Mouse (Mus musculus): Measurements from ENCODE around the gene Dusp22. TPM values are rescaled to one million over a fixed set of nuclear protein-coding genes. Genes with fewer than 3 reads are reported as not detected.

Gene Dusp22
- polyA plus RNA-seq, 1 experiment from 2014 or later: 19.0 TPM

DNA sequence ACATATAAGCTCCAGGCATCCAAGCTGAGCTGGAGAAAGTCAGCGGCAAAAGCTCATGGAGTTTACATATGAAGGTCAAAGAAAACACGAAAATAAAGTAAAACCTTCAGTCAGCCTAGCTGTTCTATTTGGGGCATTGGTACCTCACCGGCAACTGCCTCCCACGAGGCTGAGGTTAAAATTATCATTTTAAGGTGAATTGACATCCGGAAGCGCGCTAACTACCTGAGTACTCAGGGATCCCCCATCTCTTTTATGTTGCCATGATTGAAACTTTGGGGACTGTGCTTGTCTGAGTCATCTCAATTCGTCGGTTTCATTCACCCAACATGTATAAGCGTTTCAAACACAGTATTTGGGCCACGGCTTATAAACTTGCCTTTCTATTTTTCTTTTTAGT lies 88.5 kb downstream of the Dusp22 start:
- Histone ChIP-seq H3K4me1 (replicated peaks; ENCODE audit: control insufficient read depth, insufficient read depth, low read length) (peaks cover 2% of the 10 kb centered on the region; the same call in 1 of the 2 replicates), H3K27ac (ENCODE audit: low read depth, low read length) (no peak overlapping the region), H3K4me3 (ENCODE audit: low read depth, low read length) (no peak overlapping the region), H3K27me3 (ENCODE audit: control insufficient read depth, insufficient read depth, low read length) (peaks cover 41% of the 10 kb centered on the region), H3K9me3 (ENCODE audit: control insufficient read depth, low read length) (no peaks in the 10 kb centered on the region), H3K9ac (ENCODE audit: low read depth, low read length) (no peak overlapping the region), H3K36me3 (ENCODE audit: control insufficient read depth, insufficient read depth, low read length) (no peaks in the 10 kb centered on the region), H3K4me2 (replicated peaks; ENCODE audit: low read depth, low read length) (no peak overlapping the region)
- ATAC-seq (ENCODE audit: low FRiP score): no peak
- DNase-seq (ENCODE audit: low spot score): no peak
- WGBS: 59% methylated on average over 11 of the region's 11 CpGs

DNA sequence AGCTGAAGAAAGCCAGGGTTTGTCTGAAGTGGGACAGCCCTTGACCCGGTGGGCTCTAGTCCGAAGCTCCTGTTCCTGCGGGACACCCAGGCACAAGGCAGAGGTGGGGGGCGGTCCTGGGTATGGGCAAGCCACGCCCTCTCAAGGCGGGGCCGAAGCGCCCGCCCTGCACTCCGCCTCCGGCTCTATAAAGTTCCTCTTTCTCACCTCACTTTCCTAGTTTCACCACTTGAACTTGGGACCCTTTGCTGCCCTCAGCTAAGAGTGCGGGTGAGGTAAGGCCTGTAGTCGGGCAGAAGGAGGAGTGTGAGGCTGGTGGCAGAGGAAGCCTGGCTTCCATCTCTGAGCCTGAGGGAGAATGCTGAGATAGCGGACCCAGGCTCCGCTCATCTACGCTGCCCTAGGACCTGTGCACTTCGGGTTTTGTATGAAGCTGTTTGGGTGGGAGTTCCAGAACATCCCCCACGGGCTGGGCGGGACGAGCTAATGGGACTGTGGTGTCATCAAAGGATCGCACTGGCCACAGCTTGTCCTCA lies 89.3 kb downstream of the Dusp22 start, which contains the start of gene Irf4:
Gene Irf4 (plus strand): TSS at position 206 of the 536 bp plus-strand sequence.
- peaks cover 41% of the 10 kb centered on the region for H3K27me3 ChIP-seq (ENCODE audit: control insufficient read depth, insufficient read depth, low read length)
- H3K9ac ChIP-seq (ENCODE audit: low read depth, low read length): no peak within 1 kb of the TSS; the same call in 1 of the 2 replicates

DNA sequence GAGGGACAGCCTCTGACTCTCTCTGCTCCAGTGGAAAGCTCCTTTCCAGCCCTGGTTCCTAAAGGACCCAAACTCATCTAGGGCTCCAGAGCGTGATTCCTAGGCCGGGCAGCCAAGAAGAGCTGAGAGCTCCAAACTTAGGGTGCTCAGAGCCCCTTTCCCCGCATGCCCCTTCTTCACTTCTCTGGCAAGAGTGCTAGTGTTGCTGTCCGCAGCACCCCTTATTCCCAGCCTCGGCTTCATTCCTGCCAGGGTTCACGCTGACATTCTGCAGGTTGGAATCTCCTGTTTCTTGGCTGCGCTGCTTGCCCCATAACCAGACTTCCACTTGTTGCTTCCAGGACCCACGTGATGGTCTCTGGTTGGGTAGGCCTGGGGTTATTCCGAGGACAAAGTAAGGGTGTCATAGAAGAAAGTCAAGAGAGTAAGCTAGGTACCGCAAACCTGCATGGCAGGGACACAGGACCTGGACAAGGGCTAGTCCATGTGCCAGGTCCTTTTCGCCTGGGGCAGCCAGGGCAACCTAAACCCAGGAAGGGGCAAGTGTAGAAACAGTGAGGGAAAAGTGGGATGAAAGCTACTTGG lies 89.8 kb downstream of the Dusp22 start:
- H3K9ac ChIP-seq (ENCODE audit: low read depth, low read length): no peak overlapping the region
- peaks cover 2% of the 10 kb centered on the region; the same call in 1 of the 2 replicates for H3K4me1 ChIP-seq (replicated peaks; ENCODE audit: control insufficient read depth, insufficient read depth, low read length)
- H3K4me3 ChIP-seq (ENCODE audit: low read depth, low read length): peak overlapping the region; percentile 30
- 4% methylated on average over 11 of the region's 11 CpGs for WGBS
- H3K9me3 ChIP-seq (ENCODE audit: control insufficient read depth, low read length): no peaks in the 10 kb centered on the region
- no peak overlapping the region for H3K27ac ChIP-seq (ENCODE audit: low read depth, low read length)
- DNase-seq (ENCODE audit: low spot score): peak; percentile 46
- H3K36me3 ChIP-seq (ENCODE audit: control insufficient read depth, insufficient read depth, low read length): no peaks in the 10 kb centered on the region
- no peak for ATAC-seq (ENCODE audit: low FRiP score)
- peak overlapping the region; percentile 67 for H3K4me2 ChIP-seq (replicated peaks; ENCODE audit: low read depth, low read length)
- H3K27me3 ChIP-seq (ENCODE audit: control insufficient read depth, insufficient read depth, low read length): peaks cover 41% of the 10 kb centered on the region

More for the DNA sequence above, 89.3 kb downstream of the Dusp22 start, which contains the start of gene Irf4:
- DNase-seq (ENCODE audit: low spot score) (peak; percentile 61), ATAC-seq (ENCODE audit: low FRiP score) (peak; percentile 83)
- peaks cover 2% of the 10 kb centered on the region; the same call in 1 of the 2 replicates for H3K4me1 ChIP-seq (replicated peaks; ENCODE audit: control insufficient read depth, insufficient read depth, low read length)
- H3K9me3 ChIP-seq (ENCODE audit: control insufficient read depth, low read length): no peaks in the 10 kb centered on the region
- no peak within 1 kb of the TSS for H3K27ac ChIP-seq (ENCODE audit: low read depth, low read length)
- H3K4me3 ChIP-seq (ENCODE audit: low read depth, low read length): peak within 1 kb of the TSS; percentile 30
- under 1% methylated on average over 20 of the region's 21 CpGs for WGBS
- H3K36me3 ChIP-seq (ENCODE audit: control insufficient read depth, insufficient read depth, low read length): no peaks in the 10 kb centered on the region
- H3K4me2 ChIP-seq (replicated peaks; ENCODE audit: low read depth, low read length): peak within 1 kb of the TSS; percentile 67

DNA sequence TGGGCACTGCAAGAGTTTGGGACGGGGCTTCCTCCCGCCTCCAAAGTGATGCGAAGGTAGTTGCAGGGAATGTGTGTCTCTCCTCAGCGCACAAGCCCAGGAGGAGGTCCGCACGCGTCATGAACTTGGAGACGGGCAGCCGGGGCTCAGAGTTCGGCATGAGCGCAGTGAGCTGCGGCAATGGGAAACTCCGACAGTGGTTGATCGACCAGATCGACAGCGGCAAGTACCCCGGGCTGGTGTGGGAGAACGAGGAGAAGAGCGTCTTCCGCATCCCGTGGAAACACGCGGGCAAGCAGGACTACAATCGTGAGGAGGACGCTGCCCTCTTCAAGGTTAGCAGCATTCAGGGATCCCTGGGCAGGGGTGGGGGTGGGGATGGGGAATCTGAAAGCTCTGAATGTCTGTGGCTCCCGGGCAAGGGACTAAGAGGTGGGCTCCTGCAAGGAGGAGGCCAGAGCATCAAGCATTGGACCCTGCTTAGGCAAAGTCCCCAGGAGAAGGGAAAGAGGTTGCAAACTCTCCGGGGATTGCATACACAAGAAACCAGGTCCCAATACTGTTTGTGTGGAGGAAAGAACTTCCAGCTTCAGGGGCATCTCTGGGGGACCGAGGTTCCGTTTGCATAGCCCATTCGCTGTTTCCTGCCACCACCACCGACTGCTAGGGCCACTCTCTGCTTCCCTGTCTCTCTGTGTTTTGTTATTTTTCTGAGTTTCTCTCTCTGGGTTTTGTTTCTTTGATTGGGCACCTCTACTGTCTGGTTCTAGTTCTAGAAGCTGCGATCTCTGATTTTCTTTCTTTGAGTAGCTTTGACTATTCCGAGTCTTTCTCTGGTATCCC lies 90.9 kb downstream of the Dusp22 start:
- WGBS: 3% methylated on average over 33 of the region's 33 CpGs
- ATAC-seq (ENCODE audit: low FRiP score): no peak

DNA sequence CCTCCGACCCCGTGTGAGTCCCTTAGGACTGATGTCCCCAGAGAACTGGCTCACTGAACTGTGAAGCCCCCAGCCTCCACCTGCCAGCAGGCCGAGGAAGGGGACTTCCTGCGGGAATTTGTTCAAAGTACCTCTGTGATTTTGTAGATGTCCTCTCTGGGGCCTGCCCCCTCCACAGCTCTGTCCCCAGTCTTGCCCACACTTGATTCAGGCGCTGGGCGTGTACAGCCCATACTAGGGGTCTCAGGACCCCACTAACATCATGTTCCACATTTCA lies 91.4 kb downstream of the Dusp22 start:
- no peak overlapping the region for H3K4me2 ChIP-seq (replicated peaks; ENCODE audit: low read depth, low read length)

More for the DNA sequence above, 90.9 kb downstream of the Dusp22 start:
- Histone ChIP-seq H3K9me3 (ENCODE audit: control insufficient read depth, low read length) (no peaks in the 10 kb centered on the region), H3K4me3 (ENCODE audit: low read depth, low read length) (peak overlapping the region; percentile 27), H3K27ac (ENCODE audit: low read depth, low read length) (no peak overlapping the region), H3K36me3 (ENCODE audit: control insufficient read depth, insufficient read depth, low read length) (no peaks in the 10 kb centered on the region), H3K4me1 (replicated peaks; ENCODE audit: control insufficient read depth, insufficient read depth, low read length) (peaks cover 2% of the 10 kb centered on the region; the same call in 1 of the 2 replicates), H3K9ac (ENCODE audit: low read depth, low read length) (no peak overlapping the region), H3K4me2 (replicated peaks; ENCODE audit: low read depth, low read length) (peak overlapping the region; percentile 42), H3K27me3 (ENCODE audit: control insufficient read depth, insufficient read depth, low read length) (peaks cover 41% of the 10 kb centered on the region)
- peak; percentile 56 for DNase-seq (ENCODE audit: low spot score)

DNA sequence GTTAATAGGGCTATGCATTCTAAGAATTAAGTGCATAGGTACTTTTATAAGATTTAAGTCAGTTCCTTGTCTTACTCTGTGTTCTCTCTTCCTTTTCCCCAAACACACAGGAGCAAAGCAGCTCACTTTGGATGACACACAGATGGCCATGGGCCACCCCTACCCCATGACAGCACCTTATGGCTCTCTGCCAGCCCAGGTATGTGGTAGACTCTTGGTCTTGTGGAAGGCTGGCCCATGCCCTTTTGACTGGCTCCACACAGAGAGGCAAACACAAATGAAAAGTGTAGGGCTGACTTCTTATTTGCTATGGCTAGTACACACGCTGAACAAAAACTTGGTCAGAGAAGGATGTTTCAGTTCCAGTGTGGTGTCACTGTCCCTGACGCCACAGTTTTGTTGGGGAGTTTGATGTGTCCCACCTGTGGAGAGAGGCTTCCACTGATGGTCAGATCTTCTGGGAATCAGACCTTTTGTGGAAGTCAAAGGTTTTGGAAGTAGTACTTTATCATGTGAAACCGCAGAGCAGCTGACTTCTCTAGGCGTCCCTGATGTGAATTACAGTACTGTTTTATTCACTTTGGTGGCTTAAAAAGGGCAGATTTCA lies 92.9 kb downstream of the Dusp22 start:
- peaks cover 2% of the 10 kb centered on the region; the same call in 1 of the 2 replicates for H3K4me1 ChIP-seq (replicated peaks; ENCODE audit: control insufficient read depth, insufficient read depth, low read length)
- H3K27me3 ChIP-seq (ENCODE audit: control insufficient read depth, insufficient read depth, low read length): peaks cover 41% of the 10 kb centered on the region
- H3K4me3 ChIP-seq (ENCODE audit: low read depth, low read length): no peak overlapping the region
- H3K9me3 ChIP-seq (ENCODE audit: control insufficient read depth, low read length): no peaks in the 10 kb centered on the region
- H3K36me3 ChIP-seq (ENCODE audit: control insufficient read depth, insufficient read depth, low read length): no peaks in the 10 kb centered on the region
- no peak overlapping the region for H3K9ac ChIP-seq (ENCODE audit: low read depth, low read length)
- ATAC-seq (ENCODE audit: low FRiP score) (no peak), DNase-seq (ENCODE audit: low spot score) (no peak)
- WGBS: 80% methylated on average over 4 of the region's 4 CpGs
- H3K4me2 ChIP-seq (replicated peaks; ENCODE audit: low read depth, low read length): no peak overlapping the region
- H3K27ac ChIP-seq (ENCODE audit: low read depth, low read length): no peak overlapping the region

More for the DNA sequence above, 91.4 kb downstream of the Dusp22 start:
- H3K27me3 ChIP-seq (ENCODE audit: control insufficient read depth, insufficient read depth, low read length): peaks cover 41% of the 10 kb centered on the region
- H3K4me1 ChIP-seq (replicated peaks; ENCODE audit: control insufficient read depth, insufficient read depth, low read length): peaks cover 2% of the 10 kb centered on the region; the same call in 1 of the 2 replicates
- whole genome bisulfite sequencing: 19% methylated on average over 6 of the region's 6 CpGs
- H3K4me3 ChIP-seq (ENCODE audit: low read depth, low read length): no peak overlapping the region
- ATAC-seq (ENCODE audit: low FRiP score) (no peak), DNase-seq (ENCODE audit: low spot score) (no peak)
- H3K9ac ChIP-seq (ENCODE audit: low read depth, low read length): no peak overlapping the region
- H3K36me3 ChIP-seq (ENCODE audit: control insufficient read depth, insufficient read depth, low read length): no peaks in the 10 kb centered on the region
- no peak overlapping the region for H3K27ac ChIP-seq (ENCODE audit: low read depth, low read length)
- H3K9me3 ChIP-seq (ENCODE audit: control insufficient read depth, low read length): no peaks in the 10 kb centered on the region

DNA sequence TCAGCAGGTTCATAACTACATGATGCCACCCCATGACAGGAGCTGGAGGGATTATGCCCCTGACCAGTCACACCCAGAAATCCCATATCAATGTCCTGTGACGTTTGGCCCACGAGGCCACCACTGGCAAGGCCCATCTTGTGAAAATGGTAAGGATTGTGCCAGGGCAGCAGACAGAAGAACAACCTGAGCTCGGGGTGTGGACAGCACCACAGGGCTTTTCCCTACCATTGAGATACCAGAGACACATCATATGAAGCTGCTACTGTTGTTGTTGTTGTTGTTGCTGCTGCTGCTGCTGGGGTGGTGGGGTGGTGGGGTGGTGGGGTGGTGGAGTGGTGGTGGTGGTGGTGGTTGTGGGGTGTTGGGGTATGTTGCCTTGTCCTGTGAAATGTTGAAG lies 93.6 kb downstream of the Dusp22 start:
- H3K9me3 ChIP-seq (ENCODE audit: control insufficient read depth, low read length): no peaks in the 10 kb centered on the region
- 89% methylated on average over 3 of the region's 3 CpGs for WGBS

DNA sequence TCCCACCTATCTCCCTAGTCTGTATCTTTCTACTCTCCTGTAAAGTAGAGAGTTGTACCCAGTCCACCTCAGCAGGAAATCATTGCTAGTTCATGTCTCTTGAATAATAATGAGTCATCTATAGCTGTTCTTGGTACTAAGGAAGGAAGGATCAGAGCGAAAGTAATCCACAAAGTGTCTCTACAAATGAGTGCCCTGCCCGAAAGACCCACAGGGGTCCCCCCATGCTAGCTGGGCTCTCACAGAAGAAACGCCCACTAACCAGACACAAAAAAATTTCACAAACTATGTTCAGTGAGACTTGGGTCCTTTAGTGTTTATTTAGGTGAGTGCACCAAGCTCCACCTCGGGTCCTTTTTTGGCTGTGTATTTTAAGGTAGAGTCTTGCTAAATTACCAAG lies 94.3 kb downstream of the Dusp22 start:
- no peaks in the 10 kb centered on the region for H3K9me3 ChIP-seq (ENCODE audit: control insufficient read depth, low read length)
- ATAC-seq (ENCODE audit: low FRiP score): no peak
- WGBS: 88% methylated on average over 4 of the region's 4 CpGs

More for the DNA sequence above, 93.6 kb downstream of the Dusp22 start:
- H3K36me3 ChIP-seq (ENCODE audit: control insufficient read depth, insufficient read depth, low read length): no peaks in the 10 kb centered on the region
- H3K27me3 ChIP-seq (ENCODE audit: control insufficient read depth, insufficient read depth, low read length): peaks cover 40% of the 10 kb centered on the region
- DNase-seq (ENCODE audit: low spot score) (no peak), ATAC-seq (ENCODE audit: low FRiP score) (no peak)
- H3K9ac ChIP-seq (ENCODE audit: low read depth, low read length): no peak overlapping the region
- no peak overlapping the region for H3K4me3 ChIP-seq (ENCODE audit: low read depth, low read length)
- no peak overlapping the region for H3K4me2 ChIP-seq (replicated peaks; ENCODE audit: low read depth, low read length)
- no peak overlapping the region for H3K27ac ChIP-seq (ENCODE audit: low read depth, low read length)
- peaks cover 2% of the 10 kb centered on the region; the same call in 1 of the 2 replicates for H3K4me1 ChIP-seq (replicated peaks; ENCODE audit: control insufficient read depth, insufficient read depth, low read length)

More for the DNA sequence above, 94.3 kb downstream of the Dusp22 start:
- no peak for DNase-seq (ENCODE audit: low spot score)
- H3K27ac ChIP-seq (ENCODE audit: low read depth, low read length): no peak overlapping the region
- peaks cover 2% of the 10 kb centered on the region; the same call in 1 of the 2 replicates for H3K4me1 ChIP-seq (replicated peaks; ENCODE audit: control insufficient read depth, insufficient read depth, low read length)
- H3K36me3 ChIP-seq (ENCODE audit: control insufficient read depth, insufficient read depth, low read length): no peaks in the 10 kb centered on the region
- no peak overlapping the region for H3K4me3 ChIP-seq (ENCODE audit: low read depth, low read length)
- peaks cover 34% of the 10 kb centered on the region for H3K27me3 ChIP-seq (ENCODE audit: control insufficient read depth, insufficient read depth, low read length)
- no peak overlapping the region for H3K4me2 ChIP-seq (replicated peaks; ENCODE audit: low read depth, low read length)
- no peak overlapping the region for H3K9ac ChIP-seq (ENCODE audit: low read depth, low read length)
